Mouse (Mus musculus): ENCODE data around the gene Keg1. TPM values are rescaled to one million over a fixed set of nuclear protein-coding genes. Genes with fewer than 3 reads are reported as not detected.
"Not testable (repeated sequence)": the region's sequence is repeated elsewhere in the genome, so short reads cannot be mapped to it uniquely, and the experiment has no call there.

Gene Keg1
- not detected for polyA plus RNA-seq (2017; shearing (Covaris generic))

- ATAC-seq, result no peak
Observed at GRCm38 (mm10) chr19:12695590-12695989, at the start of gene Keg1. TSS of gene Keg1 (plus strand) at chr19:12695786.

GRCm38 (mm10) chr19:12649511-12649910, 46.1 kb upstream of the Keg1 start:
- no peak for ATAC-seq

- no peak for ATAC-seq
Observed at GRCm38 (mm10) chr19:12666156-12666555, 29.4 kb upstream of the Keg1 start.

GRCm38 (mm10) chr19:12668601-12669000, 27.0 kb upstream of the Keg1 start:
- ATAC-seq, result not testable (repeated sequence)

GRCm38 (mm10) chr19:12670139-12670538, 25.4 kb upstream of the Keg1 start, which contains the start of gene Olfr1442:
TSS of gene Olfr1442 (plus strand) at chr19:12670439.
- no peak for ATAC-seq

GRCm38 (mm10) chr19:12671051-12671450, 24.5 kb upstream of the Keg1 start:
- ATAC-seq, result no peak

GRCm38 (mm10) chr19:12677812-12678211, 17.8 kb upstream of the Keg1 start, which contains the start of gene Olfr1443:
TSS of gene Olfr1443 (plus strand) at chr19:12678112.
- no peak for ATAC-seq

- no peak for ATAC-seq
Observed at GRCm38 (mm10) chr19:12684638-12685037, 10.9 kb upstream of the Keg1 start.

GRCm38 (mm10) chr19:12685231-12685630, 10.4 kb upstream of the Keg1 start:
- ATAC-seq, result no peak

GRCm38 (mm10) chr19:12696221-12696620, 635 bp downstream of the Keg1 start:
- no peak for ATAC-seq

GRCm38 (mm10) chr19:12708458-12708857, 12.9 kb downstream of the Keg1 start:
- no peak for ATAC-seq

GRCm38 (mm10) chr19:12708986-12709385, 13.4 kb downstream of the Keg1 start:
- no peak for ATAC-seq

GRCm38 (mm10) chr19:12719189-12719588, 23.6 kb downstream of the Keg1 start:
- ATAC-seq, result no peak

GRCm38 (mm10) chr19:12720463-12720862, 24.9 kb downstream of the Keg1 start:
- no peak for ATAC-seq

- ATAC-seq, result not testable (repeated sequence)
Observed at GRCm38 (mm10) chr19:12720919-12721318, 25.3 kb downstream of the Keg1 start.

- ATAC-seq, result not testable (repeated sequence)
Observed at GRCm38 (mm10) chr19:12721596-12721995, 26.0 kb downstream of the Keg1 start.

GRCm38 (mm10) chr19:12722308-12722707, 26.7 kb downstream of the Keg1 start:
- ATAC-seq, result no peak

GRCm38 (mm10) chr19:12725851-12726250, 30.3 kb downstream of the Keg1 start:
- no peak for ATAC-seq

- no peak for ATAC-seq
Observed at GRCm38 (mm10) chr19:12731036-12731435, 35.5 kb downstream of the Keg1 start.

- ATAC-seq, result no peak
Observed at GRCm38 (mm10) chr19:12731950-12732349, 36.4 kb downstream of the Keg1 start.

GRCm38 (mm10) chr19:12756286-12756685, 60.7 kb downstream of the Keg1 start:
- no peak for ATAC-seq

- no peak for ATAC-seq
Observed at GRCm38 (mm10) chr19:12758936-12759478, 63.4 kb downstream of the Keg1 start.

GRCm38 (mm10) chr19:12759656-12760055, 64.1 kb downstream of the Keg1 start:
- no peak for ATAC-seq

- ATAC-seq, result no peak
Observed at GRCm38 (mm10) chr19:12762212-12763130, 66.9 kb downstream of the Keg1 start.

All from activated CD4-positive, CD25-positive, alpha-beta regulatory T cell, adult 4 months (primary cell).